ENCODE assay signal across 11 mouse cellular contexts in genomic region chr11:75351225-75351624, GRCm38 (mm10).
"Had no signal": no experiment of that assay in that cellular context is flagged by ENCODE, and none has a peak within 500 bp of the region (broad histone marks: within the 10 kb centered on the region; RNA-seq: fewer than 3 reads in every experiment).

No protein-coding gene starts in this region.

- DNase-seq: kidney, adult 8-10 months; kidney, postnatal 25 days; liver; lung, adult 2 months; lung, postnatal 36 days; midbrain, embryonic 14.5 days; thymus, adult 18-20 months; thymus, postnatal 14 days had no signal

- H3K36me3 ChIP-seq: liver, embryonic 15.5 days; neural tube, embryonic 12.5 days had no signal

- H3K4me3 ChIP-seq: left cerebral cortex, adult 2 months; liver, embryonic 15.5 days; neural tube, embryonic 12.5 days had no signal

- H3K27ac ChIP-seq: left cerebral cortex, adult 2 months; liver, embryonic 15.5 days; neural tube, embryonic 12.5 days had no signal

- H3K9ac ChIP-seq: liver, embryonic 15.5 days; neural tube, embryonic 12.5 days had no signal

- H3K4me2 ChIP-seq: liver, embryonic 15.5 days; neural tube, embryonic 12.5 days had no signal

- H3K9me3 ChIP-seq: liver, embryonic 15.5 days; neural tube, embryonic 12.5 days had no signal

- H3K27me3 ChIP-seq: liver, embryonic 15.5 days; neural tube, embryonic 12.5 days had no signal
